Comparison of ENCODE assay signal across 8 mouse cellular contexts in genomic region chr4:45971806-45972447, GRCm38 (mm10). TPM values are rescaled to one million over a fixed set of nuclear protein-coding genes. Genes with fewer than 3 reads are reported as not detected.
DNase-seq lines count a peak whose midpoint lies in the region; ATAC-seq and TF ChIP-seq lines count a peak whose summit lies in the region.

No protein-coding gene starts in this region.

- peak overlapping the region; percentile 79 for H3K4me3 ChIP-seq in hindbrain, embryonic 14.5 days (replicated peaks; ENCODE audit: low read length)

- in situ Hi-C loops in Patski (cut with MboI; ENCODE audit: low pct_unique_long_range_greater_than_20kb): no loop called here

- peak overlapping the region; percentile 84 for H3K4me2 ChIP-seq in hindbrain, embryonic 14.5 days (replicated peaks)

- H3K4me1 ChIP-seq in hindbrain, embryonic 14.5 days (replicated peaks; ENCODE audit: control insufficient read depth, insufficient read depth, low read length): peaks cover 24% of the 10 kb centered on the region

- peak overlapping the region; percentile 61 for H3K27ac ChIP-seq in hindbrain, embryonic 14.5 days

- TF ChIP-seq CTCF in Patski (IDR thresholded peaks at IDR 0.05): peak; percentile 97

- ATAC-seq in Patski: peak; percentile 84
- peak; percentile 97 for ATAC-seq in hindbrain, embryonic 14.5 days (ENCODE audit: low FRiP score)

- POLR2A ChIA-PET in Patski (lab: Charles Lee): interaction anchor here (0.6 to 0.9 kb wide), 2 partner anchors 158 to 163 kb away, joined by 3 to 5 read pairs; no protein-coding TSS in a partner anchor

- peak; percentile 59 for DNase-seq in Patski (ENCODE audit: low read depth, low spot score)
- DNase-seq in cerebellum, postnatal 14 days: peak; percentile 100
- peak; percentile 97 to 98 for DNase-seq in frontal cortex, postnatal 25 days (ENCODE audit: low spot score in 2 of 2)
- peak; percentile 96 for DNase-seq in hindbrain, embryonic 14.5 days (ENCODE audit: low spot score)
- DNase-seq in left cerebral cortex, adult 11 months (ENCODE audit: low spot score): peak; percentile 94
- DNase-seq in lung, postnatal 4 days: peak; percentile 98 to 100
- peak; percentile 91 for DNase-seq in retina, postnatal 7 days (ENCODE audit: low read depth, low spot score)
- peak; percentile 97 for DNase-seq in urinary bladder, adult 2 months (ENCODE audit: low spot score)

- H3K36me3 ChIP-seq in hindbrain, embryonic 14.5 days (replicated peaks; ENCODE audit: control insufficient read depth, insufficient read depth): no peaks in the 10 kb centered on the region

- 4% methylated on average over 48 of the region's 51 CpGs for WGBS in hindbrain, embryonic 14.5 days

- no peaks in the 10 kb centered on the region for H3K9me3 ChIP-seq in hindbrain, embryonic 14.5 days (ENCODE audit: control insufficient read depth, low read length)

- no peaks in the 10 kb centered on the region for H3K27me3 ChIP-seq in Patski
- no peaks in the 10 kb centered on the region for H3K27me3 ChIP-seq in hindbrain, embryonic 14.5 days (ENCODE audit: control insufficient read depth, insufficient read depth, low read length)

- peak overlapping the region; percentile 75 for H3K9ac ChIP-seq in hindbrain, embryonic 14.5 days

- CTCF ChIA-PET in Patski (lab: Charles Lee): interaction anchor here (0.5 to 2.8 kb wide), 11 partner anchors 11 to 163 kb away, joined by 3 to 10 read pairs (median 5); no protein-coding TSS in a partner anchor

RNA-seq across cellular contexts. Expression of gene Tdrd7, which starts 6.8 kb away (rescaled TPM):
- 23.2 TPM for polyA plus RNA-seq in Patski (2021)
- 32.6 and 36.4 TPM in 2 replicates for polyA plus RNA-seq in hindbrain, embryonic 14.5 days (2014; fragmentation: Nextera tagmentation; extraction: Ambion mirVana)
- 30.6 and 31.7 TPM in 2 replicates for polyA plus RNA-seq in urinary bladder, adult 2 months (2012; rRNA removed)

Comparison
In these comparisons a context has a peak if more than half of its experiments do, and no peak if none do; other contexts are left out.
1. Peak in every context shown above with its lines: DNase-seq, ATAC-seq, H3K4me3 ChIP-seq and H3K27ac ChIP-seq.